Mouse (Mus musculus): ENCODE results near the gene Nol10. TPM values are rescaled to one million over a fixed set of nuclear protein-coding genes. Genes with fewer than 3 reads are reported as not detected.
A peak's percentile ranks its signal among the peaks of the same experiment; 100 is the strongest.
"Not testable (repeated sequence)": the region's sequence is repeated elsewhere in the genome, so short reads cannot be mapped to it uniquely, and the experiment has no call there.

Gene Nol10
- polyA plus RNA-seq, 1 experiment from 2014 or later: 7.5 TPM

DNA sequence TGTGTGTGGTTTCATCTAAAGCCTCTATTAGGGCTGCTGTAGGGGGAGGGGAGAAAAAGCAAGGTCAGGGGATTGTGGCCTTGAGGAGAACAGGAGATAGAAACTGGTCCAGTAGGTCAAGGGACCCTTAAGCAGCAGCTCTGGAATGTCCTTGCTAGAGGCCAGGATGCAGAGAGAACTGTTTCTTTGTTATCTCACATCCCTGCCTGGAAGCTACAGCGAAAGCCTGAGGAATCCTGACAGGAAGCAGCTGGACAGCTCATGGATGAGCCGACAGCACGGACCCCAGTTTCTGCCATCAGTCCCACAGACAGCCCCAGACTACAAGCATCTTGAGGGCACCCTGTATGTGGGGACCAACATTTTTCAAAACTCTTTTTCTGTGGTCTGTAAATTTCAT is 120.1 kb downstream of the Nol10 start:
- H3K4me3 ChIP-seq (ENCODE audit: low read depth, low read length): no peak overlapping the region
- H3K4me2 ChIP-seq (ENCODE audit: low read depth, low read length): no peak overlapping the region
- H3K27ac ChIP-seq (ENCODE audit: low read length): no peak overlapping the region
- peaks cover 2% of the 10 kb centered on the region; the same call in 1 of the 2 replicates for H3K4me1 ChIP-seq (ENCODE audit: control insufficient read depth, low read depth, low read length)
- H3K36me3 ChIP-seq (ENCODE audit: control insufficient read depth, insufficient read depth): no peaks in the 10 kb centered on the region
- H3K9me3 ChIP-seq (replicated peaks; ENCODE audit: control insufficient read depth, low read length): no peaks in the 10 kb centered on the region
- no peak overlapping the region for H3K9ac ChIP-seq (ENCODE audit: low read depth, low read length)
- ATAC-seq (ENCODE audit: low read depth): no peak
- H3K27me3 ChIP-seq (ENCODE audit: control insufficient read depth, insufficient read depth, low read depth, low read length): no peaks in the 10 kb centered on the region
- WGBS (ENCODE audit: insufficient replicate concordance): 80% methylated on average over 3 of the region's 3 CpGs

DNA sequence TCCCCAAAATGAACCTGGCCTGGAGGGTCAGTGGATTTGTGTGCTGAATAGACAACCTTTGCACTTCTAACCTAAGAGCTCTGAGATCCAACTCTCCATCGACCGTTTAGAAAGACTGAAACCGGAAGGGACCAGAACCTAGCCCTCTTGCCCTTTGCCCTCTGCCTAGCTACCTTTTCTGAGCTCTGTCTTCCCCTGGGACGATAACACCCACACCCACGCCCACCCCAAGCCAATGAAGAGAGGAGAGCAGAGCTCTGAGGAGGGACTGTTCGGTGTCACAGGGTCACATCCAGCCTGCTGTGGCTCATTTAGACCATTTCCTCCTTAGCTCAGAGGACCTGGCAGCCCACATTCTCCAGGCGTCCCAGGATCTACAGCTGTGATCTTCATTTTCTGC is 121.6 kb downstream of the Nol10 start:
- Histone ChIP-seq H3K4me3 (ENCODE audit: low read depth, low read length) (no peak overlapping the region), H3K4me1 (ENCODE audit: control insufficient read depth, low read depth, low read length) (peaks cover 2% of the 10 kb centered on the region; the same call in 1 of the 2 replicates), H3K9me3 (replicated peaks; ENCODE audit: control insufficient read depth, low read length) (no peaks in the 10 kb centered on the region), H3K27ac (ENCODE audit: low read length) (no peak overlapping the region), H3K9ac (ENCODE audit: low read depth, low read length) (no peak overlapping the region), H3K4me2 (ENCODE audit: low read depth, low read length) (no peak overlapping the region), H3K27me3 (ENCODE audit: control insufficient read depth, insufficient read depth, low read depth, low read length) (no peaks in the 10 kb centered on the region), H3K36me3 (ENCODE audit: control insufficient read depth, insufficient read depth) (no peaks in the 10 kb centered on the region)
- 56% methylated on average over 7 of the region's 7 CpGs for WGBS (ENCODE audit: insufficient replicate concordance)
- peak; percentile 66 for ATAC-seq (ENCODE audit: low read depth)

DNA sequence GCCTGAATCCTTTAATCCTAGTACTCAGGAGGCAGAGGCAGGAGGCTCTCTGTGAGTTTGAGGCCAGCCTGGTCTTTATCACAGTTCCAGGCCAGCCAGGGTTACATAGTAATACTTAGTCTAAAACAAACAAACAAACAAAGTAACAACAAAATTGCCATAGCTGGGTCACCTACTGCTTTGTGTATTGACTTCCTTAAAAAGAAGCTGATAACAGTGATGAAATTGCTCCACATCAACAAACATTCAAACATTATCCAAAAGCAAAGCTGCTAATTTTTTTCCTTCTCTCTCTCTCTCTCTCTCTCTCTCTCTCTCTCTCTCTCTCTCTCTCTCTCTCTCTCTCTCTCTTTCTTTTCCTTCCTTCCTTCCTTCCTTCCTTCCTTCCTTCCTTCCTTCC is 122.3 kb downstream of the Nol10 start:
- not testable (repeated sequence) for H3K36me3 ChIP-seq (ENCODE audit: control insufficient read depth, insufficient read depth); H3K27ac ChIP-seq (ENCODE audit: low read length); ATAC-seq (ENCODE audit: low read depth); H3K9me3 ChIP-seq (replicated peaks; ENCODE audit: control insufficient read depth, low read length); H3K27me3 ChIP-seq (ENCODE audit: control insufficient read depth, insufficient read depth, low read depth, low read length); H3K9ac ChIP-seq (ENCODE audit: low read depth, low read length); H3K4me2 ChIP-seq (ENCODE audit: low read depth, low read length); H3K4me1 ChIP-seq (ENCODE audit: control insufficient read depth, low read depth, low read length); H3K4me3 ChIP-seq (ENCODE audit: low read depth, low read length)

DNA sequence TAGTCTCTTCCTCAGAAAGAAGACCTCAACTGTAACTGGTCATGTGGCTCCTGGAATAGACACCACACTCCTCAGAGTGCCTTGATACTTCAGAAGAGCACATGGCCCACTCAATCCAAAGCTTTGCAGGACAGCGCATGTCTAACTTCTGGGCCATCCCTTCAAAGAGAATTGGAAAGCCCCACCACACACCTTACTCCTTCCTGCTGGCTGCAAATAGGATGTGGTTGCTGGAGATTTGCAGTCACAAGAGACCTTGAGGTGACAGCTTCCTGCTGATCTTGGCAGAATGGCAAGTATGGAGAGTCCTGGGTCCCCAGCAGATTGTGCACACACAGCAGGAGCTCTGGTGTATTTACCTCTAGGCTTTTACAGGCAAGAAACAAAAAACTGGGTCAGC is 123.1 kb downstream of the Nol10 start:
- ATAC-seq (ENCODE audit: low read depth): no peak
- Histone ChIP-seq H3K4me1 (ENCODE audit: control insufficient read depth, low read depth, low read length) (peaks cover 2% of the 10 kb centered on the region; the same call in 1 of the 2 replicates), H3K4me2 (ENCODE audit: low read depth, low read length) (no peak overlapping the region), H3K4me3 (ENCODE audit: low read depth, low read length) (no peak overlapping the region), H3K9me3 (replicated peaks; ENCODE audit: control insufficient read depth, low read length) (no peaks in the 10 kb centered on the region), H3K36me3 (ENCODE audit: control insufficient read depth, insufficient read depth) (no peaks in the 10 kb centered on the region), H3K27ac (ENCODE audit: low read length) (no peak overlapping the region), H3K27me3 (ENCODE audit: control insufficient read depth, insufficient read depth, low read depth, low read length) (no peaks in the 10 kb centered on the region), H3K9ac (ENCODE audit: low read depth, low read length) (no peak overlapping the region)
- 68% methylated on average over 1 of the region's 1 CpGs for WGBS (ENCODE audit: insufficient replicate concordance)

DNA sequence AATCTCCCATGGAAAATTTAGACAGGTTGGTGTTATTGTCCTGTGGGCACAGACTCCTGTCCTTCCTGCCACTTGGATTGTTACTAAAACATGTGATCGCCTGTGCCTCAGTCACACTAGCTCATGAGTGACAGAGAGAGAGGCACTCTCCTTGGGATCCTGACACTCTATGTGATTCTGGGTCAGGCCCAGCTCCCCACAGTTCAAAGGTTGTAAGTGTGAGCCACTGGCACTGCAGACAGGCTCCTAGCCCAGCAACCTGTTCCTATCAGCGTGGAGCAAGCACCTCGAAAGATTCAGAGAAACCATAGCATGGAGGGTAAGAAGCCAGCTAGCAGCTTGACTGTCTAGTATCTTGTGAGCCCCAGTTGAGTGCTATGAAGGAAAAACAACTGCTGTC is 124.9 kb downstream of the Nol10 start:
- 67% methylated on average over 3 of the region's 3 CpGs for WGBS (ENCODE audit: insufficient replicate concordance)
- Histone ChIP-seq H3K36me3 (ENCODE audit: control insufficient read depth, insufficient read depth) (no peaks in the 10 kb centered on the region), H3K27me3 (ENCODE audit: control insufficient read depth, insufficient read depth, low read depth, low read length) (no peaks in the 10 kb centered on the region), H3K9ac (ENCODE audit: low read depth, low read length) (no peak overlapping the region), H3K27ac (ENCODE audit: low read length) (no peak overlapping the region), H3K4me1 (ENCODE audit: control insufficient read depth, low read depth, low read length) (peaks cover 2% of the 10 kb centered on the region; the same call in 1 of the 2 replicates), H3K4me3 (ENCODE audit: low read depth, low read length) (no peak overlapping the region), H3K4me2 (ENCODE audit: low read depth, low read length) (no peak overlapping the region), H3K9me3 (replicated peaks; ENCODE audit: control insufficient read depth, low read length) (no peaks in the 10 kb centered on the region)
- no peak for ATAC-seq (ENCODE audit: low read depth)

DNA sequence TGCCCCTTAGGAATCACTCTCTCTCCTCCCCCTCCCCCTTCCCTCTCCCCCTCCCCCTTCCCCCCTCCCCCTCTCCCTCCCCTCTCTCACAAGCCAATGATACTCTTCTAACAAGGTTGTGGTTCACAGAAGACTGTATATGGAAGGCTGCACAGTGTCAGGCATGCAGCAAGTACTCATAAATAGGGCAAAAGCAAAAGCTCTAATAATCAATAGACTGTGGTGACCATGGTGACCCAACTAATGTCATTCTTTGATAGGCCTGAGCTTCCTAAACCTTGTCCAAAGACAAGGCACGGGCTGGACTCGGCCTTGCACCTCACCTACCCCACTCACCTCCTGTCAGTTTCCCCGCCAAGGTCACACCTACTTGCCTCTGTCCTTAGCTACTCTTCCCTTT is 125.6 kb downstream of the Nol10 start:
- Histone ChIP-seq H3K27me3 (ENCODE audit: control insufficient read depth, insufficient read depth, low read depth, low read length) (no peaks in the 10 kb centered on the region), H3K36me3 (ENCODE audit: control insufficient read depth, insufficient read depth) (no peaks in the 10 kb centered on the region), H3K4me2 (ENCODE audit: low read depth, low read length) (no peak overlapping the region), H3K4me1 (ENCODE audit: control insufficient read depth, low read depth, low read length) (peaks cover 2% of the 10 kb centered on the region; the same call in 1 of the 2 replicates), H3K9me3 (replicated peaks; ENCODE audit: control insufficient read depth, low read length) (no peaks in the 10 kb centered on the region), H3K9ac (ENCODE audit: low read depth, low read length) (no peak overlapping the region), H3K27ac (ENCODE audit: low read length) (no peak overlapping the region), H3K4me3 (ENCODE audit: low read depth, low read length) (no peak overlapping the region)
- 56% methylated on average over 3 of the region's 3 CpGs for WGBS (ENCODE audit: insufficient replicate concordance)
- 0 out of 2 replicates have a peak, but pooled peaks have one; percentile 9 for ATAC-seq (ENCODE audit: low read depth)

DNA sequence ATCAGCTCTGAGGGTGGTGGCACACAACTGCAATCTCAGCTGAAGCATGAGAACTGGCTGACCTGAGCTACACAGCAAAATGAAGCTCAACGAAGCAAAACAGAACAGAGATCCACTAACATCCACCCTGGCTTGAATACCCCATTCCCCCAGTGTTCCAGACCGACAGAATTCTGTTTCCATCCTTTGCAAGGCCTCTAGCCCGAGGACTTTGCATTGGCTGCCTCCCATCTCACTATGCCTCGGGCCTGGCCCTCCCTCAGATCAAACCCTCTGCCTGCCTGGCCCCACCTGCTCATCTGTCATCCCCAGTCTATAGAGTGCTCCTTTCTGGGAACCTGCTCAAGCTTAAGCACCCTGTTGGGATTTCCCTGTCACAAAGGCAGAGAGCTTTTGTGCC is 126.4 kb downstream of the Nol10 start:
- H3K9me3 ChIP-seq (replicated peaks; ENCODE audit: control insufficient read depth, low read length): no peaks in the 10 kb centered on the region
- no peak overlapping the region for H3K4me3 ChIP-seq (ENCODE audit: low read depth, low read length)
- no peaks in the 10 kb centered on the region for H3K27me3 ChIP-seq (ENCODE audit: control insufficient read depth, insufficient read depth, low read depth, low read length)
- H3K9ac ChIP-seq (ENCODE audit: low read depth, low read length): no peak overlapping the region
- H3K4me2 ChIP-seq (ENCODE audit: low read depth, low read length): no peak overlapping the region
- H3K4me1 ChIP-seq (ENCODE audit: control insufficient read depth, low read depth, low read length): peaks cover 2% of the 10 kb centered on the region; the same call in 1 of the 2 replicates
- 40% methylated on average over 4 of the region's 4 CpGs for WGBS (ENCODE audit: insufficient replicate concordance)
- H3K27ac ChIP-seq (ENCODE audit: low read length): no peak overlapping the region
- H3K36me3 ChIP-seq (ENCODE audit: control insufficient read depth, insufficient read depth): no peaks in the 10 kb centered on the region
- no peak for ATAC-seq (ENCODE audit: low read depth)

DNA sequence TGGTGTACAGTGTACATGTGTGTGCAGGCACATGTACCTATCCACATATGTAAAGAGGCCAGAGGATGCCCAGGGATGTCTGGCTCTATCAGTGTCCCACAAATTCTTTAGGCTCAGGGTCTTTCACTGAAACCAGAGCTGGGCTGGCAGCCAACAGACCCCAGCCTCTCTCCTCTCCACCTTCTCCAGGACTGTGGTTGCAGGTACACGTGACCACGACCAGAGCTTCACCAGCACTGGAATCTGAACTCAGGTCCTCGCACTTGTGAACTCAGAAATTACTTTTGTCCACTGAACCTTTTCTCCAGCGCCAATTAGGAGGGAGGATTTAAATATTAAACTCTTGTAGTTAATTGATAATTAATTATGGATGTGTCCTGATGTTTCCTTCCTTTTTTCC is 126.9 kb downstream of the Nol10 start:
- Histone ChIP-seq H3K27ac (ENCODE audit: low read length) (no peak overlapping the region), H3K9ac (ENCODE audit: low read depth, low read length) (no peak overlapping the region), H3K9me3 (replicated peaks; ENCODE audit: control insufficient read depth, low read length) (no peaks in the 10 kb centered on the region), H3K36me3 (ENCODE audit: control insufficient read depth, insufficient read depth) (no peaks in the 10 kb centered on the region), H3K4me1 (ENCODE audit: control insufficient read depth, low read depth, low read length) (no peaks in the 10 kb centered on the region; the same call in 1 of the 2 replicates), H3K4me2 (ENCODE audit: low read depth, low read length) (no peak overlapping the region), H3K27me3 (ENCODE audit: control insufficient read depth, insufficient read depth, low read depth, low read length) (no peaks in the 10 kb centered on the region), H3K4me3 (ENCODE audit: low read depth, low read length) (no peak overlapping the region)
- WGBS (ENCODE audit: insufficient replicate concordance): 71% methylated on average over 4 of the region's 4 CpGs
- ATAC-seq (ENCODE audit: low read depth): no peak

DNA sequence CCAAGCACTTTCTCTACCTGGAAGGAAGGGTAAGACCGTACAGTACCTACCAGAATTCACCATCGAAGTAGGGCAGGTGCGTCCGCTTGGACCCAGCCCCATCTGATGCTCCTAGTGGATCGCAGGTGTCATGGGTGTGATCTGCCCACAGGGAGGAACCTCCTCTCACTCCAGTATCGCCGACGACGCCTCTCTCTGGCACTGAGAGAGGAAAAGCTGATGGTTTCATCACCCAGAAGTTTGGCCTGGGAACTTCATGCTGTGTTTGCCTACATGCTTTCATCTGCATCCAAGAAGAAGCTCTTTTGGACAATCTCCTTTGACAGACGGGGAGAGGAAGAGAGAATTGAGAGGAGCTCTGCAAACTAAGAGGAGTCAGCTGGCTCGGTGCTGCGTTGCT is 129.9 kb downstream of the Nol10 start:
- H3K4me2 ChIP-seq (ENCODE audit: low read depth, low read length): no peak overlapping the region
- H3K27me3 ChIP-seq (ENCODE audit: control insufficient read depth, insufficient read depth, low read depth, low read length): no peaks in the 10 kb centered on the region
- ATAC-seq (ENCODE audit: low read depth): no peak
- no peaks in the 10 kb centered on the region for H3K9me3 ChIP-seq (replicated peaks; ENCODE audit: control insufficient read depth, low read length)
- no peaks in the 10 kb centered on the region for H3K36me3 ChIP-seq (ENCODE audit: control insufficient read depth, insufficient read depth)
- H3K4me1 ChIP-seq (ENCODE audit: control insufficient read depth, low read depth, low read length): no peaks in the 10 kb centered on the region
- H3K9ac ChIP-seq (ENCODE audit: low read depth, low read length): no peak overlapping the region
- H3K27ac ChIP-seq (ENCODE audit: low read length): no peak overlapping the region
- 75% methylated on average over 12 of the region's 12 CpGs for WGBS (ENCODE audit: insufficient replicate concordance)
- H3K4me3 ChIP-seq (ENCODE audit: low read depth, low read length): no peak overlapping the region

All from liver, embryonic 16.5 days (tissue).